Mouse (Mus musculus) adrenal gland, postnatal 10 days (tissue): ENCODE data around the gene Lyg1. TPM values are rescaled to one million over a fixed set of nuclear protein-coding genes. Genes with fewer than 3 reads are reported as not detected.

Experiments used
- DNase-seq: peaks from one replicate; pipeline ENCODE4 v3.0.0; 2021; ENCODE audit warnings: mixed read lengths
- long read RNA-seq, 2 experiments: library from polyadenylated mRNA; stranded (forward); transcript quantifications; one replicate each; pipeline ENCODE4 v2.0.0; 2021
- total RNA-seq, 2 experiments: library from RNA; stranded (reverse); gene quantifications; 2 replicates each; pipeline ENCODE4 v1.2.3; 2021

Lyg1 gene
- not detected for total RNA-seq
- long read RNA-seq, experiment 1, result 0 reads
- long read RNA-seq, experiment 2, result 0 reads

DNA sequence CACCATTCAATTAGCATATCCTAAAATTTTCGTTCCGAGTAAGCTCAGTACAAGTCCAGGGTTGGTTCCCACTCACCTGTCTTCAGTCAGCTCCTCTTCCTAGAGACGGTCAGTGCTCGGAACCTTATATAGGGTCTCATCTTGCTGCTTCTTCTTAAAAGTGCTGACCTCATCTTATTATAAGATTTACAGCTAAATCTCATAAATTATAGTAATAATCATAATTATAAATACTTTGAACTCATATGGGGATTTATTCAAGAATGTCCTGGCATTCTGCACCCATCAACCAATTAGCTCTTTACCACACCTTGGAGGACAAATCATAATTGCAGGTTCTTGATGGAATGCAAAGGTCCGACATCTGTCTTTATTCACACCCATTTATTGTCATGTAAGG is at the start of gene Lyg1:
Gene Lyg1 (minus strand): TSS at position 101 of the 400 bp plus-strand sequence.
- DNase-seq, result no peak

GRCm38 (mm10) chr1:38006741-38007140 is 49.2 kb upstream of the Lyg1 start:
- DNase-seq, result peak; percentile 44

DNA sequence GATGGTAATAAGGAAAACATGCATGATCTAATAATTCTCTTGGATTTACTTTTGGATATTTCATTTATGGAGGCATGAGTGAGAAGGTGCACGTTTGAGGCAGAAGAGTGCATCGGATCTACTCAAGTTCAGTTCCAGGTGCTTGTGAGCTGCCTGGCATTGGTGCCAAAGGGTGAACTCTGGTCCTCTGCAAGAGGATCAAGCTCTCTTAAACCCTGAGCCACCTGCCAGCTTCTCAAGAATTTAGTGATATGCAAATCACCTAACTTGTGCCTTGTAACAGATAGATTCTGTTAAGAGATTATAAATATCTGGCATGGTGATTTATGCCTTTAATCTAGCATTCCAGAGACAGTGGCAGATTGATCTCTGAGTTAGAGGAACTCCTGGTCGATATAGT is 45.5 kb upstream of the Lyg1 start:
- DNase-seq, result no peak

DNA sequence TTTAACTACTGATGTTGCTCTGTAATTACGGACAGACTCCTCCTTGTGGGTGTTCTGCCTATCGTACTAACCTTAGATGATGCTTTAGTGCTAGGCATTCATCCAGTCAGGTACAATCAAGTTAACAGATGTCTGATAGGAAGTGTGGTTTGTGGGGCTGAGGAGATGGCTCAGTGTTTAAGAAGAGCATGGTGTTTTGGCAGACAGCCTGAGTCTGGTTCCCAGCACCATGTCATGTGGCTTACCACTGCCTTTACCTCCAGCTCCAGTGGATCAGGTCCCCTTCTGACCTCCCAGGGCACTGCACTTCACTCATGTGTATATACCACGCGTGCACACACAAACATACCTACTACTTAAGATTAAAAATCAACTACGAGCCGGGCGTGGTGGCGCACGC is 44.4 kb upstream of the Lyg1 start:
- no peak for DNase-seq

DNA sequence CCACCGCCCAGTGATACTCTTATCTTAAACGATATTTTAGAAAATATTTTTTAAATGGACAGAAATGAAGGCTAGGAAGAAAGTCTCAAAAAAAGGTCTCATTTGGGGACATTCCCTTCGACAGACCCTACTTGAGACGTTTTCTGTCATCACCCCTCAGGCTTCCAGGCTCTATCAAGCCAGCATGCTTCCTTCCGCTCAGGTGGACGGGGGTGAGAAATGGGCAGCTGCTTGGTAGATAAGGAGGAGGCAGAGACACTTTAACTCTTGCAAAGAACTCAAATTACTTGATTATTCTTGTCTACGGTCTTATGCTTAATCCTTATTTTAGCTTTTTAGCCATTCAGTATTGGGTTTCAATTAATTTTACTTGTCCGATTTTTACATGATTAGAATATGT is 43.3 kb upstream of the Lyg1 start:
- no peak for DNase-seq

- no peak for DNase-seq
Measured at GRCm38 (mm10) chr1:37999552-37999951, 42.0 kb upstream of the Lyg1 start.

DNA sequence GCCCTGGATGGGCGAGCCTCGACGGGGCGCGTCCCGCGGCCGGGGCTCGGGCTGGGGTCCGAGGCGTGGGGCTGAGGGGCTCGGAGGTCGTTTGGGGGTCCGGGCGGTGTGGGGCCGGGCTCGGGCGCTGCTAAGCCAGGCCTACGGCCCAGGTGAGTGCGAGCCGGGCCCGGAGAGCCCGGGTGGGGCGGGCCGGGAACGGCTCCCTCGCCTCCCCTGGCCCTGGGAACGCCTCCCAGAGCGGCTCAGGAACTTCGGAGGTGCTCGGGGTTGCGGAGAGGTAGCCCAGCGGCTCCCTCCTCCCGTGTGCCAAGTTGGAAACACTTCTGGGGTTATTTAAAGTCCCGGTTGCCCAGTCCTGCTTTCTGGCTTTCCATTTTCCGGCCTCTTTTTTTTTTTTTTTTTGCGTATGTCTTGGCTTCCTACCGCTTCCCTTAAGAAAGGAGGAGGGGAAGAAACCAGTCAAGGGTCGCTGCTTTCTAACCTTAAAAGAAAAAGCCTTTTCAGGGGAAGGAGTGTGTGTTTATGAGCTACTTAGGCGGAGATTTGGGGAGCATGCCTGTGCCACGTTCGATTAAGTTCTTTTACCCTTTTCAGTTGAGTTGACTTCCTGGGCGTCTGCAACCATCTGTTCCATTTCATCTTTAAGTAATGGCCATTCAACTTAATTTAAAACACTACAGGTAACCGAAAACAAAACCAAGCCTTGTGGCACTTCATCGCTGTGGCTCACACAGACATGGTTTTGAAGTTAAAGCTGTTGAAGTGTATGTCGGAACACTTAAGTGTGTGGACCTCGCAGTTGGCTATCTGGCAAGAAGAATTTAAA is 41.0 kb upstream of the Lyg1 start:
- peak; percentile 57 for DNase-seq

- peak; percentile 97 for DNase-seq
Measured at GRCm38 (mm10) chr1:37997867-37998266, 40.3 kb upstream of the Lyg1 start, which contains the start of the genes Txndc9 and Eif5b. TSS of gene Txndc9 (minus strand) at chr1:37997893. TSS of gene Eif5b (plus strand) at chr1:37998010.

GRCm38 (mm10) chr1:37996877-37997484 is 39.4 kb upstream of the Lyg1 start:
- DNase-seq, result peak; percentile 96

DNA sequence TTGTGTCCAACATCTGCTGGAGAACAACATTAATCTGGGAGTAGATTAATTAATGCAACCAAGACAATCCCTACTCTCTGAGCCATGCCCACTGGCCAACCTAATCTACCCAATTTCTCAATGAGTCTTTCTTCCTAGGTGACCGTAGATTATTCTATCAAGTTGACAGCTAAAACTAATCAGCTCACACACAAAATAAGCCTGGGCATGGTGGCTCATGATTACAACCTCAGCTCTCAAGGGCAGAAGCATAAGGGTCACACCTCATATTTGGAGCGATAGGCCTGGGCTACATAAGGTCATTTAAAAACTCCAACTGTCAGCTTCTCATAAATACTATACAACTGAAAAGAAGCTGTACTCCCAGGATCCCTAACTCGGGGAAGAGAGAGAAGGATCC is 38.7 kb upstream of the Lyg1 start:
- no peak for DNase-seq

DNA sequence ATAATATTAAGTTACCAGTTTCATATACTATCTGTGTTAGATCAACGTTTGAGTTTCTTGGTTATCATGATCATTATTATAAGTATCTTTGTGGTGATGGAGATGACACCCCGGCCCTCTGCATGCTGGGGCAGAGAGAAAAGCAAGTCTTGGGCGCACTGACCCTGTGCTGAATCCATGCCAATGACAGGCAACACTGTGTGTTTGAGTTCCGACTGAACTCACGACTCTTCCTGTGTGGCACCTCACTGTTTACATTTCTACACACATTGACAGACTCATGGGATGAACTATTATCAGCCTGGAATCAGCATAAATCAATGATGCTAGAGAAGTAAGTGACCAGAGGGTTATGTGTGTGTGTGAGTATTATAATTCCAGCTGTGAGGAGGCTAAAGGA is 30.3 kb upstream of the Lyg1 start:
- no peak for DNase-seq

GRCm38 (mm10) chr1:37985764-37986323 is 28.3 kb upstream of the Lyg1 start:
- peak; percentile 79 for DNase-seq

- no peak for DNase-seq
Measured at GRCm38 (mm10) chr1:37984326-37984725, 26.8 kb upstream of the Lyg1 start.

DNA sequence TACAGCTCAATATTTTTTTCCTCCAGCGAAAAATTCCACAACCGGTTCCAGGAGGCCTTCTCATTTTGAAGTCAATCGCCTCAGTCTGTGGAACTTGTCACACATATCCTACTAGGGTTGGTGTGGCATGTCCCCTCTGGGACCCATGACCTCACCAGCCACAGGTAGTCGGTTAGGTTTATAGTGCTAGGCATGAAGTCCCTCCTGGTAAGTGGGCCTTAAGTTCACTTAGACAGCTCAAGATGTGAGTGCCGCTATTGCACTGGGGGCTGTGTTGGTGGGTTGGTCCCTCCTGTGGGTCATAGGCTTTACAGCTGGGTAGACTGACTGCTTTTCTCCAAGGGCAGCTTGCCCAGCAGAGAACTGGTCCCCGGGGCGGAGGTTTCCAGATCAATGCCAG is 19.7 kb upstream of the Lyg1 start:
- peak; percentile 49 for DNase-seq

DNA sequence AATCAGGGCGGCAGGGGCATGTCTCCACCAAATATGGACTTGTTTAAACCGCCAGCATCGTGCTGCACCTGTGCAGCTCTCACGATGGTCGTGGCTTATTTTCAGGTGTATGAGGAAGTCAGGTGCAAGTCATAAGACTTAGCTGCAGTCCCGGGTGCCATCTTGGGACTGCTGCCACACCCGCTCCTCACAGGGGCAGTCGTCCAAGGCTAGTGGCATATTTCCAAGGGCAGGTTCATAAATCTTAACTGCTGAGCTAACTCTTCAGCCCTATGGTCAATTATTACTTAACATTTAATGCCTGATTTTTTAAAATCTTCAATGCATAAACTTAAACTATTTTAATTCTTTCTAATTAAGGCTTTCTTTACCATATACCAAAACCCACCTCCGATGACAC is 19.1 kb upstream of the Lyg1 start:
- DNase-seq, result peak; percentile 84

DNA sequence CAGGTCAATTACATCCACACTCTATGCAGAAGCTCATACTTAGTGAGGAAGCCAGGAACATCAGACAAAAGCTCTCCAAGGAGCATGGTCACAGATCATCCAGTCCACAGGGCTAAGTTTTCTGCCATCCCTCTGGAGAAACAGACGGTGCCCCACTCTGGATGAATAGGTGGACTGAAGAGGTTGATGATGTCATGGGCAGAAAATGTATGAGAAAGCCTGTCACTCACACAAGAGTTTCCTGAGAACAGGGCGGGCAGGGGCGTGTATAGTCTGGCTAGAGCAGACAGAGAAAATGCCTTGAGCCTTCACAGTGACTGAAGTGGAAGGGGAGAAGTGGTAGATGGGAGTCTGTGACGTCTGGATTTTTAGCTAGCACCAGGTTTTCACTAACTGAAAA is 14.0 kb upstream of the Lyg1 start:
- no peak for DNase-seq

DNA sequence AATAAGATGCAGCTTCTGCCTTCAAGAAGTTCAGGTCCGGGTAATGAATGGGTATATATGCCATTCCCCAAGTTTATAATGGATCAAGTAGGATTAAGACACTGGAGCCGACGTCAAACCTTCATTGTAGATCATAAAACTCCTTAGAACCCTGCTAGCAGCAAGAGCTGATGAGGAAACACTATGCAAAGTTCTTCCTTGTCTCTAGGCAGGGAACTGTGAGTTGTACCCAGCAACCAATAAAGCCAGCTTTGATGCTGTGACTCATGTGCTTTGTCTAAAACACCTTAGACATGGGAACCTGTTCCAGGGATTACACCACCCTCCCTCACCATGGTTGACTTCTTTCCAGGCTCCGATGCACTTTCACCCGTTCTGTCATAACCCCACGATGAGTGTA is 11.2 kb upstream of the Lyg1 start:
- no peak for DNase-seq

GRCm38 (mm10) chr1:37965571-37965970 is 8.0 kb upstream of the Lyg1 start:
- DNase-seq, result no peak

GRCm38 (mm10) chr1:37959486-37959885 is 1.9 kb upstream of the Lyg1 start:
- peak; percentile 40 for DNase-seq

GRCm38 (mm10) chr1:37958516-37958915 is 957 bp upstream of the Lyg1 start:
- no peak for DNase-seq

GRCm38 (mm10) chr1:37956690-37957431 is 698 bp downstream of the Lyg1 start:
- DNase-seq, result peak; percentile 66

- peak; percentile 33 for DNase-seq
Measured at GRCm38 (mm10) chr1:37955251-37955650, 2.3 kb downstream of the Lyg1 start.

DNA sequence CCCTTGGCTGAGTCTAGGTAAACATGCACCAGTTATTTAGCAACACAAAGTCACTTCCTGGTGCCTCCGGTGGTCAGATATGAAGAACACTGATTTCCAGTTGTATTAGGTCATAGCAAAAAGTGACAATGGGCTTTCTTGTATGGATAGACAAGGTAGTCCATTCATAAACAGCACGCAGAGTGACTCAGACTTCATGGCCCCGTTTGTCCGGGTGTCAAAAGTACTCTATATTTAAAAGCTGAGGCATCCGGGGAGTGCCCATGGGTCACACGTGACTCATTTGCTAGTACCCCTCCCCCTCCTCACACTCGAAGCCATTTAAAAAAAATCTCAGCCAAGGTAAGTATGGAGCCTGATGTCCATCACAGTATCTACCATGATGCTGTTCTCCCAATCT is 2.8 kb downstream of the Lyg1 start:
- no peak for DNase-seq
